Mouse (Mus musculus): Measurements from ENCODE around the gene Bpifb1. TPM values are rescaled to one million over a fixed set of nuclear protein-coding genes. Genes with fewer than 3 reads are reported as not detected.
"Not testable (repeated sequence)": the region's sequence is repeated elsewhere in the genome, so short reads cannot be mapped to it uniquely, and the experiment has no call there.

Gene Bpifb1
- total RNA-seq, 2 experiments from 2014 or later = not detected

GRCm38 (mm10) chr2:154209112-154209511, 18.5 kb downstream of the Bpifb1 start:
- ATAC-seq (ENCODE audit: poor library complexity, severe bottlenecking) = no peak

GRCm38 (mm10) chr2:154211121-154211520, 20.5 kb downstream of the Bpifb1 start:
- no peak for ATAC-seq (ENCODE audit: poor library complexity, severe bottlenecking)

- ATAC-seq (ENCODE audit: poor library complexity, severe bottlenecking) = no peak
Measured at GRCm38 (mm10) chr2:154211881-154212280, 21.3 kb downstream of the Bpifb1 start.

- ATAC-seq (ENCODE audit: poor library complexity, severe bottlenecking) = peak; percentile 72
Measured at GRCm38 (mm10) chr2:154215191-154215590, 24.6 kb downstream of the Bpifb1 start.

GRCm38 (mm10) chr2:154219950-154220349, 29.3 kb downstream of the Bpifb1 start:
- peak; percentile 77 for ATAC-seq (ENCODE audit: poor library complexity, severe bottlenecking)

- peak; percentile 28 for ATAC-seq (ENCODE audit: poor library complexity, severe bottlenecking)
Measured at GRCm38 (mm10) chr2:154223265-154223916, 32.8 kb downstream of the Bpifb1 start, which contains the start of gene Bpifb5. TSS of gene Bpifb5 (plus strand) at chr2:154223742.

- ATAC-seq (ENCODE audit: poor library complexity, severe bottlenecking) = no peak
Measured at GRCm38 (mm10) chr2:154223917-154224273, 33.3 kb downstream of the Bpifb1 start.

GRCm38 (mm10) chr2:154226991-154227390, 36.4 kb downstream of the Bpifb1 start:
- ATAC-seq (ENCODE audit: poor library complexity, severe bottlenecking) = no peak

GRCm38 (mm10) chr2:154227830-154228229, 37.2 kb downstream of the Bpifb1 start:
- ATAC-seq (ENCODE audit: poor library complexity, severe bottlenecking) = no peak

GRCm38 (mm10) chr2:154233426-154233825, 42.8 kb downstream of the Bpifb1 start:
- ATAC-seq (ENCODE audit: poor library complexity, severe bottlenecking) = no peak

GRCm38 (mm10) chr2:154240771-154241170, 50.2 kb downstream of the Bpifb1 start:
- ATAC-seq (ENCODE audit: poor library complexity, severe bottlenecking) = no peak

- ATAC-seq (ENCODE audit: poor library complexity, severe bottlenecking) = not testable (repeated sequence)
Measured at GRCm38 (mm10) chr2:154242726-154243125, 52.1 kb downstream of the Bpifb1 start.

- no peak for ATAC-seq (ENCODE audit: poor library complexity, severe bottlenecking)
Measured at GRCm38 (mm10) chr2:154243356-154244036, 52.9 kb downstream of the Bpifb1 start.

- ATAC-seq (ENCODE audit: poor library complexity, severe bottlenecking) = no peak
Measured at GRCm38 (mm10) chr2:154245322-154245721, 54.7 kb downstream of the Bpifb1 start.

GRCm38 (mm10) chr2:154255254-154255653, 64.6 kb downstream of the Bpifb1 start:
- ATAC-seq (ENCODE audit: poor library complexity, severe bottlenecking) = peak; percentile 82

GRCm38 (mm10) chr2:154255770-154256169, 65.2 kb downstream of the Bpifb1 start:
- no peak for ATAC-seq (ENCODE audit: poor library complexity, severe bottlenecking)

- ATAC-seq (ENCODE audit: poor library complexity, severe bottlenecking) = not testable (repeated sequence)
Measured at GRCm38 (mm10) chr2:154257554-154257953, 66.9 kb downstream of the Bpifb1 start, which contains the start of gene Bpifb9a. TSS of gene Bpifb9a (plus strand) at chr2:154257854.

GRCm38 (mm10) chr2:154264397-154264796, 73.8 kb downstream of the Bpifb1 start:
- peak; percentile 96 for ATAC-seq (ENCODE audit: poor library complexity, severe bottlenecking)
